Mouse (Mus musculus): ENCODE measurements around the gene Urah. TPM values are rescaled to one million over a fixed set of nuclear protein-coding genes. Genes with fewer than 3 reads are reported as not detected.
A peak's percentile ranks its signal among the peaks of the same experiment; 100 is the strongest.

Urah gene
- total and polyA plus RNA-seq, 3 experiments: not detected

- Histone ChIP-seq H3K4me3 (replicated peaks in 1 of 3; ENCODE audit: low read depth in 2 of 3, low read length in 2 of 3, poor library complexity in 1 of 3) (no peak overlapping the region), H3K79me2 (replicated peaks; ENCODE audit: control insufficient read depth, extremely low read depth, insufficient read depth, poor library complexity, severe bottlenecking) (peaks cover 19% of the 10 kb centered on the region), H3K27me3 (replicated peaks) (no peaks in the 10 kb centered on the region), H3K4me2 (ENCODE audit: insufficient read depth, low read depth, poor library complexity, severe bottlenecking) (no peak overlapping the region), H3K27ac (ENCODE audit: insufficient read depth, low read depth) (no peak overlapping the region), H3K36me3 (replicated peaks in 1 of 2; ENCODE audit: control insufficient read depth in 1 of 2, insufficient read depth in 1 of 2, low read length in 1 of 2) (peaks cover 34 to 49% of the 10 kb centered on the region in 2 experiments), H3K4me1 (ENCODE audit: control insufficient read depth in 1 of 2, insufficient read depth in 2 of 2) (peaks cover 5 to 15% of the 10 kb centered on the region in 2 experiments), H3K9ac (ENCODE audit: insufficient read depth, low read depth) (no peak overlapping the region), H3K9me3 (replicated peaks; ENCODE audit: low read length) (no peaks in the 10 kb centered on the region)
- dilution Hi-C loops (cut with MboI; ENCODE audit: extremely low pct_ligation_motif_present, extremely low pct_unique_long_range_greater_than_20kb, low sequenced_read_pairs) (no loop called here), in situ Hi-C loops (cut with MboI; ENCODE audit: low pct_ligation_motif_present, low pct_unique_long_range_greater_than_20kb, low sequenced_read_pairs) (no loop called here)
- DNase-seq (ENCODE audit: extremely low read depth): no peak
- TF ChIP-seq MAX (IDR thresholded peaks at IDR 0.05; ENCODE audit: low read length): no peak
- TF ChIP-seq MYC (IDR thresholded peaks at IDR 0.05; ENCODE audit: low read depth, low read length): no peak
Observed at GRCm38 (mm10) chr7:140853386-140853785, 18.6 kb downstream of the Urah start.

- TF ChIP-seq TBP (conservative IDR thresholded peaks at IDR 0.05; ENCODE audit: low read depth, low read length): no peak
- TF ChIP-seq JUN (IDR thresholded peaks at IDR 0.05; ENCODE audit: insufficient read depth, low read depth, low read length): no peak
- TF ChIP-seq POLR2A (IDR thresholded peaks at IDR 0.05; ENCODE audit: low read depth, low read length): no peak
- no peak for TF ChIP-seq MAZ (IDR thresholded peaks at IDR 0.05; ENCODE audit: low read depth, low read length)
- TF ChIP-seq UBTF (IDR thresholded peaks at IDR 0.05; ENCODE audit: low read depth, low read length): no peak
- TF ChIP-seq ZKSCAN1 (IDR thresholded peaks at IDR 0.05; ENCODE audit: borderline replicate concordance, low read depth, low read length): no peak
- no peak for TF ChIP-seq CHD1 (IDR thresholded peaks at IDR 0.05; ENCODE audit: low read depth, low read length)
- TF ChIP-seq SIN3A (IDR thresholded peaks at IDR 0.05; ENCODE audit: low read length): no peak
- no peak for TF ChIP-seq MEF2A (IDR thresholded peaks at IDR 0.05; ENCODE audit: borderline replicate concordance, low read depth, low read length)
- no peak for TF ChIP-seq EP300 (IDR thresholded peaks at IDR 0.05; ENCODE audit: low read length)
- no peak for TF ChIP-seq BHLHE40 (IDR thresholded peaks at IDR 0.05; ENCODE audit: low read depth, low read length)
- no peak for TF ChIP-seq IRF4 (IDR thresholded peaks at IDR 0.05; ENCODE audit: low read depth, low read length)
- Histone ChIP-seq H3K36me3 (replicated peaks in 1 of 2; ENCODE audit: control insufficient read depth in 1 of 2, insufficient read depth in 1 of 2, low read length in 1 of 2) (peaks cover 44 to 60% of the 10 kb centered on the region in 2 experiments), H3K9me3 (replicated peaks; ENCODE audit: low read length) (no peaks in the 10 kb centered on the region), H3K27ac (ENCODE audit: insufficient read depth, low read depth) (no peak overlapping the region), H3K9ac (ENCODE audit: insufficient read depth, low read depth) (no peak overlapping the region), H3K4me3 (replicated peaks in 1 of 3; ENCODE audit: low read depth in 2 of 3, low read length in 2 of 3, poor library complexity in 1 of 3) (no peak overlapping the region), H3K79me2 (replicated peaks; ENCODE audit: control insufficient read depth, extremely low read depth, insufficient read depth, poor library complexity, severe bottlenecking) (peaks cover 28% of the 10 kb centered on the region), H3K4me1 (ENCODE audit: control insufficient read depth in 1 of 2, insufficient read depth in 2 of 2) (peaks cover 16 to 26% of the 10 kb centered on the region in 2 experiments), H3K4me2 (ENCODE audit: insufficient read depth, low read depth, poor library complexity, severe bottlenecking) (no peak overlapping the region), H3K27me3 (replicated peaks) (no peaks in the 10 kb centered on the region)
- no peak for DNase-seq (ENCODE audit: extremely low read depth)
- in situ Hi-C loops (cut with MboI; ENCODE audit: low pct_ligation_motif_present, low pct_unique_long_range_greater_than_20kb, low sequenced_read_pairs) (no loop called here), dilution Hi-C loops (cut with MboI; ENCODE audit: extremely low pct_ligation_motif_present, extremely low pct_unique_long_range_greater_than_20kb, low sequenced_read_pairs) (no loop called here)
Observed at GRCm38 (mm10) chr7:140854483-140854882, 19.7 kb downstream of the Urah start.

GRCm38 (mm10) chr7:140855181-140855580 is 20.4 kb downstream of the Urah start:
- H3K27me3 ChIP-seq (replicated peaks): no peaks in the 10 kb centered on the region
- peak overlapping the region; percentile 83 for H3K9ac ChIP-seq (ENCODE audit: insufficient read depth, low read depth)
- in situ Hi-C loops (cut with MboI; ENCODE audit: low pct_ligation_motif_present, low pct_unique_long_range_greater_than_20kb, low sequenced_read_pairs): no loop called here
- H3K36me3 ChIP-seq (replicated peaks in 1 of 2; ENCODE audit: control insufficient read depth in 1 of 2, insufficient read depth in 1 of 2, low read length in 1 of 2): peaks cover 47 to 66% of the 10 kb centered on the region in 2 experiments
- no peak for DNase-seq (ENCODE audit: extremely low read depth)
- H3K79me2 ChIP-seq (replicated peaks; ENCODE audit: control insufficient read depth, extremely low read depth, insufficient read depth, poor library complexity, severe bottlenecking): peaks cover 33% of the 10 kb centered on the region
- peaks cover 21 to 33% of the 10 kb centered on the region in 2 experiments for H3K4me1 ChIP-seq (ENCODE audit: control insufficient read depth in 1 of 2, insufficient read depth in 2 of 2)
- no peak overlapping the region for H3K27ac ChIP-seq (ENCODE audit: insufficient read depth, low read depth)
- H3K9me3 ChIP-seq (replicated peaks; ENCODE audit: low read length): no peaks in the 10 kb centered on the region
- peak overlapping the region; percentile 84 to 98 (median 86) for H3K4me3 ChIP-seq (replicated peaks in 1 of 3; ENCODE audit: low read depth in 2 of 3, low read length in 2 of 3, poor library complexity in 1 of 3)
- peak overlapping the region; percentile 81 for H3K4me2 ChIP-seq (ENCODE audit: insufficient read depth, low read depth, poor library complexity, severe bottlenecking)
- dilution Hi-C loops (cut with MboI; ENCODE audit: extremely low pct_ligation_motif_present, extremely low pct_unique_long_range_greater_than_20kb, low sequenced_read_pairs): no loop called here
- TF ChIP-seq SMC3 (IDR thresholded peaks at IDR 0.05; ENCODE audit: low read depth, low read length): no peak
- TF ChIP-seq BHLHE40 (IDR thresholded peaks at IDR 0.05; ENCODE audit: low read depth, low read length): no peak
- TF ChIP-seq NELFE (IDR thresholded peaks at IDR 0.05; ENCODE audit: low read depth, low read length): no peak
- TF ChIP-seq JUND (conservative IDR thresholded peaks at IDR 0.05; ENCODE audit: low read depth, low read length): no peak
- no peak for TF ChIP-seq JUN (IDR thresholded peaks at IDR 0.05; ENCODE audit: insufficient read depth, low read depth, low read length)
- no peak for TF ChIP-seq CHD2 (IDR thresholded peaks at IDR 0.05; ENCODE audit: low read length)
- no peak for TF ChIP-seq ZC3H11A (IDR thresholded peaks at IDR 0.05; ENCODE audit: low read depth, low read length)
- TF ChIP-seq GABPA (IDR thresholded peaks at IDR 0.05; ENCODE audit: insufficient replicate concordance, low read depth, low read length): no peak
- no peak for TF ChIP-seq USF2 (conservative IDR thresholded peaks at IDR 0.05; ENCODE audit: low read depth, low read length)
- TF ChIP-seq RCOR1 (conservative IDR thresholded peaks at IDR 0.05; ENCODE audit: low read depth, low read length): no peak
- TF ChIP-seq MXI1 (IDR thresholded peaks at IDR 0.05; ENCODE audit: low read depth, low read length): no peak
- TF ChIP-seq MEF2A (IDR thresholded peaks at IDR 0.05; ENCODE audit: borderline replicate concordance, low read depth, low read length): no peak
- no peak for TF ChIP-seq E2F4 (IDR thresholded peaks at IDR 0.05; ENCODE audit: insufficient replicate concordance, low read depth, low read length)
- no peak for TF ChIP-seq ZMIZ1 (IDR thresholded peaks at IDR 0.05; ENCODE audit: low read depth, low read length)
- TF ChIP-seq RAD21 (IDR thresholded peaks at IDR 0.05; ENCODE audit: low read depth, low read length): no peak
- no peak for TF ChIP-seq POLR2A (IDR thresholded peaks at IDR 0.05; ENCODE audit: low read depth, low read length)
- no peak for TF ChIP-seq UBTF (IDR thresholded peaks at IDR 0.05; ENCODE audit: low read depth, low read length)
